Mouse (Mus musculus): ENCODE measurements around the gene Olfr1128. TPM values are rescaled to one million over a fixed set of nuclear protein-coding genes. Genes with fewer than 3 reads are reported as not detected.

The Olfr1128 gene
- polyA plus RNA-seq, 1 experiment: not detected

Other genes with a start within 250 kb of the Olfr1128 start
- not detected in 2 replicates for gene Olfr1118, start 238.0 kb downstream of the Olfr1128 start, polyA plus RNA-seq (2012; rRNA removed)
- not detected in 2 replicates for gene Olfr1120, start 190.7 kb downstream of the Olfr1128 start, polyA plus RNA-seq (2012; rRNA removed)
- not detected in 2 replicates for gene Olfr1121, start 175.6 kb downstream of the Olfr1128 start, polyA plus RNA-seq (2012; rRNA removed)
- gene Olfr1122, start 159.7 kb downstream of the Olfr1128 start, polyA plus RNA-seq (2012; rRNA removed): not detected in 2 replicates
- not detected in 2 replicates for gene Olfr1123, start 128.9 kb downstream of the Olfr1128 start, polyA plus RNA-seq (2012; rRNA removed)
- not detected in 2 replicates for gene Olfr1124, start 115.3 kb downstream of the Olfr1128 start, polyA plus RNA-seq (2012; rRNA removed)
- gene Olfr1126, start 91.6 kb downstream of the Olfr1128 start, polyA plus RNA-seq (2012; rRNA removed): not detected in 2 replicates
- gene Pramel7, start 48.4 kb downstream of the Olfr1128 start, polyA plus RNA-seq (2012; rRNA removed): not detected in 2 replicates
- gene Pramel6, start 39.0 kb downstream of the Olfr1128 start, polyA plus RNA-seq (2012; rRNA removed): not detected in 2 replicates
- not detected in 2 replicates for gene Olfr153, start 13.7 kb downstream of the Olfr1128 start, polyA plus RNA-seq (2012; rRNA removed)
- not detected in 2 replicates for gene Olfr1129, start 28.4 kb upstream of the Olfr1128 start, polyA plus RNA-seq (2012; rRNA removed)
- not detected in 2 replicates for gene Olfr1130, start 60.7 kb upstream of the Olfr1128 start, polyA plus RNA-seq (2012; rRNA removed)
- not detected in 2 replicates for gene Olfr1131, start 81.6 kb upstream of the Olfr1128 start, polyA plus RNA-seq (2012; rRNA removed)
- gene Olfr1132, start 92.0 kb upstream of the Olfr1128 start, polyA plus RNA-seq (2012; rRNA removed): not detected in 2 replicates
- gene Olfr1133, start 101.8 kb upstream of the Olfr1128 start, polyA plus RNA-seq (2012; rRNA removed): not detected in 2 replicates
- gene Olfr1134, start 112.9 kb upstream of the Olfr1128 start, polyA plus RNA-seq (2012; rRNA removed): not detected in 2 replicates
- gene Olfr1135, start 128.1 kb upstream of the Olfr1128 start, polyA plus RNA-seq (2012; rRNA removed): not detected in 2 replicates
- not detected in 2 replicates for gene Olfr1136, start 148.4 kb upstream of the Olfr1128 start, polyA plus RNA-seq (2012; rRNA removed)
- not detected in 2 replicates for gene Olfr1137, start 167.6 kb upstream of the Olfr1128 start, polyA plus RNA-seq (2012; rRNA removed)
- not detected in 2 replicates for gene Olfr1138, start 194.4 kb upstream of the Olfr1128 start, polyA plus RNA-seq (2012; rRNA removed)
- gene Olfr1140, start 198.2 kb upstream of the Olfr1128 start, polyA plus RNA-seq (2012; rRNA removed): not detected in 2 replicates
- not detected in 2 replicates for gene Olfr1141, start 208.4 kb upstream of the Olfr1128 start, polyA plus RNA-seq (2012; rRNA removed)
- not detected in 2 replicates for gene Olfr152, start 233.9 kb upstream of the Olfr1128 start, polyA plus RNA-seq (2012; rRNA removed)